Mouse (Mus musculus) spleen, adult 2 months (tissue): ENCODE results near the gene Rassf4.

Source experiments
- CTCF ChIP-seq: fragments of 200-500 bp; IDR thresholded peaks from 2 replicates; pipeline ENCODE4 v1.5.1; 2011; ENCODE audit warnings: mild to moderate bottlenecking, inconsistent platforms; ENCODE audit not compliant: insufficient read depth, insufficient read length, insufficient replicate concordance; ENCODE audit errors: extremely low read depth
- POLR2A ChIP-seq: fragments of 200-500 bp; IDR thresholded peaks from 2 replicates; pipeline ENCODE4 v1.6.1; 2011; ENCODE audit warnings: low read depth, low read length, inconsistent platforms

- TF ChIP-seq CTCF (no peak), POLR2A (no peak)
Measured at GRCm38 (mm10) chr6:116668682-116669470, 4.9 kb downstream of the Rassf4 start.
